Mouse (Mus musculus) lung, adult 2 months (tissue): ENCODE data around the gene Snd1.

Experiments
- CTCF ChIP-seq: fragments of 200-500 bp; IDR thresholded peaks from 2 replicates; pipeline ENCODE4 v1.5.1; 2011; ENCODE audit warnings: mild to moderate bottlenecking, low read length, control low read depth; ENCODE audit not compliant: insufficient read depth
- POLR2A ChIP-seq: fragments of 200-500 bp; IDR thresholded peaks from 2 replicates; pipeline ENCODE4 v1.6.1; 2011; ENCODE audit warnings: low read depth, mild to moderate bottlenecking, control low read depth, low read length, borderline replicate concordance; ENCODE audit errors: extremely low read depth

GRCm38 (mm10) chr6:28720391-28721171 is 245.6 kb downstream of the Snd1 start:
- no peak for TF ChIP-seq POLR2A
- TF ChIP-seq CTCF, result no peak
